Mouse (Mus musculus) midbrain, embryonic 10.5 days (tissue): ENCODE measurements around the gene D330045A20Rik. TPM values are rescaled to one million over a fixed set of nuclear protein-coding genes. Genes with fewer than 3 reads are reported as not detected.

Source experiments
- polyA plus RNA-seq: library from polyadenylated mRNA; unstranded; fragments of >200 nt; fragmentation: Nextera tagmentation; extraction: Ambion mirVana; gene quantifications from 2 replicates; pipeline ENCODE4 v1.2.1, GENCODE M21; 2016

The D330045A20Rik gene
- polyA plus RNA-seq, 1 experiment from 2014 or later, result 3.0 TPM

Other genes starting within 250 kb of the D330045A20Rik start
- not detected in 2 replicates for gene Trap1a, start 146.7 kb upstream of the D330045A20Rik start, polyA plus RNA-seq
- gene Rnf128, start 82.9 kb downstream of the D330045A20Rik start, polyA plus RNA-seq, result 0.90 and 0.99 TPM in 2 replicates
- 0.64 and 0.86 TPM in 2 replicates for gene Tbc1d8b, start 204.6 kb downstream of the D330045A20Rik start, polyA plus RNA-seq
- 0.20 and 0.22 TPM in 2 replicates for gene Gm15013, start 234.1 kb downstream of the D330045A20Rik start, polyA plus RNA-seq